Mouse (Mus musculus) olfactory bulb, adult 2 months (tissue): ENCODE results near the gene Tmem144.

ENCODE experiments used
- CTCF ChIP-seq: fragments of 200-500 bp; IDR thresholded peaks from 2 replicates; pipeline ENCODE4 v1.5.1; 2012; ENCODE audit warnings: low read depth, mild to moderate bottlenecking, low read length, moderate library complexity; ENCODE audit not compliant: insufficient read depth
- POLR2A ChIP-seq: fragments of 200-500 bp; IDR thresholded peaks from 2 replicates; pipeline ENCODE4 v1.6.1; 2012; ENCODE audit warnings: mild to moderate bottlenecking, low read depth, low read length, moderate library complexity; ENCODE audit not compliant: insufficient read depth

DNA sequence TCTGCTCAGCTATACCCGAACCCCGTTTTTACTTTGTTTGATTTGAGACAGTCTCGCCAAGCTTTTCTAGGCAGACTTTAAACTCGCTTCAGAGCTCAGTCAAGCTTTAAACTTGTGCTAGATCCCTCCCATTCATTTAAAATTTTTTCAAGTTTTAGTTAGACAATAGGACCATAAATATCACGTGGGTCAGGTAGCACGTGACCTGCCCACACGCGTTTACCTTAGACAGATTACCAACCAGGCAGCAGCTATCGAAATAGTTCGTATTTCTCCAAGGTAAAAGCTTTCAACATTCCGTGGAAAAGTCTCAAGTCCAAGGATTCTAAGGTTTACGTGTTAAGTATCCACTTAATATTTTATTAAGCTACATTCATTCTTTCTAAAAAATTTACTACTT lies 10.4 kb downstream of the Tmem144 start:
- TF ChIP-seq CTCF: no peak
- no peak for TF ChIP-seq POLR2A
